Mouse (Mus musculus) stomach, postnatal 0 days (tissue): Measurements from ENCODE around the gene Senp7.

ENCODE experiments used
- CTCF ChIP-seq: IDR thresholded peaks from 2 replicates; pipeline ENCODE4 v1.5.1; 2016; ENCODE audit warnings: antibody characterized with exemption, low read depth, mild to moderate bottlenecking, moderate library complexity
- EP300 ChIP-seq: optimal IDR thresholded peaks from 2 replicates; pipeline ENCODE3; 2016; ENCODE audit warnings: antibody characterized with exemption

DNA sequence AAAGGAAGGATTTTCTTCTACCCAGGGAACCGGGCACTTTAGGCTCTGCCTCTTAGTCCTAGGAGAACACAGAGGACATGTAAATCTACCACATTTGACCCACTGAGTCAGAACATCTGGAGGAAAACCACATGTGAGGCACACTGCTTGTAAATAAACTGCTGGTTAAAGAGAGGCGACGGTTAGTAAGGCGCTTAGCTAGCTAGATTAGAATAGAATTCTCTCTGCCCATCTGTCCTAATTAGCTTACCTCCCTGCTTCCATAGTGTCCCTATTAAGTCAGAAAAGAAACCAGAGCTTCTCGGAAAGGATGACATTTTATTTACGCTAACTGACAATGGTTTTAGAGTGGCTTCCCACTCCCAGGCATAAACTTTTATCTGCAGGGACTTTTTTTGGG, 155.9 kb downstream of the Senp7 start, which contains the start of gene Impg2:
- TF ChIP-seq CTCF = no peak
- TF ChIP-seq EP300 = no peak
